Mouse (Mus musculus) heart, adult 2 months (tissue): ENCODE results near the gene Olfm2.

Experiments used
- CTCF ChIP-seq: fragments of 200-600 bp; IDR thresholded peaks from 2 replicates; pipeline ENCODE4 v1.8.1; 2022; ENCODE audit warnings: antibody characterized with exemption, mild to moderate bottlenecking, moderate library complexity
- EP300 ChIP-seq: fragments of 200-500 bp; IDR thresholded peaks from 2 replicates; pipeline ENCODE4 v1.6.1; 2011; ENCODE audit warnings: low read depth, low read length, control low read depth; ENCODE audit not compliant: insufficient read depth
- POLR2A ChIP-seq: fragments of 200-500 bp; IDR thresholded peaks from 2 replicates; pipeline ENCODE4 v1.6.1; 2011; ENCODE audit warnings: mild to moderate bottlenecking, low read depth, low read length, control low read depth; ENCODE audit not compliant: insufficient read depth

DNA sequence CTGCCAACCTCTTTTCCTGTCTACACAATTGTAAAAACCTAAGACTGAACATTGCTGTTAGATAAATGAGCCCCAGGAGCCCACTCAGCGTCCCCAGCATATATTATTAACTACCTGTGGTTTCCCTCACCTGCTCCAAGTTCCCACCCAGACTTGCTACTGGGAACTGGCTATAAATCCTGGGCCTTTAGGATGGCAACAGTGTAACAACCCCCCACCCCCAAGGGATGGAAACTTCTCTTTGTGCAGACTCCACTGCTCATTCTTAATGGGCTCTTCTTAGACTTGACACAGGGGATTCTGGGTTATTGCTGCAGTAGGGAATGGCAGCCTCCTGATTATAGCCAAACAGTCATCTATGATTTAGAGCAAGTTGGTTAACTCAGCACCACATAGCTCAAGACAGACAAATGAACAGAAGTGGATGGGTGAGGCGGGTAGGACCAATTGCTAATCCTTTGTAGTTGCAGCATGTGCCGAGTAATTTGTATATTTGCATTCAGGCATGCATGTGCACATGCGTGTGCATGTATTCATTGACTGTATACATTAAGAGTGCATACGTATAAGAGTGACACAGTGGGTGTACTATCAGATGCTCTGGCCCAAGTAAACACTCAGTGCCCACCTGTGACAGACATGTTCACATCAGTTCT, 81.0 kb downstream of the Olfm2 start:
- TF ChIP-seq POLR2A (no peak), CTCF (no peak), EP300 (no peak)
